ENCODE assay signal across 8 mouse cellular contexts in the genomic region with DNA sequence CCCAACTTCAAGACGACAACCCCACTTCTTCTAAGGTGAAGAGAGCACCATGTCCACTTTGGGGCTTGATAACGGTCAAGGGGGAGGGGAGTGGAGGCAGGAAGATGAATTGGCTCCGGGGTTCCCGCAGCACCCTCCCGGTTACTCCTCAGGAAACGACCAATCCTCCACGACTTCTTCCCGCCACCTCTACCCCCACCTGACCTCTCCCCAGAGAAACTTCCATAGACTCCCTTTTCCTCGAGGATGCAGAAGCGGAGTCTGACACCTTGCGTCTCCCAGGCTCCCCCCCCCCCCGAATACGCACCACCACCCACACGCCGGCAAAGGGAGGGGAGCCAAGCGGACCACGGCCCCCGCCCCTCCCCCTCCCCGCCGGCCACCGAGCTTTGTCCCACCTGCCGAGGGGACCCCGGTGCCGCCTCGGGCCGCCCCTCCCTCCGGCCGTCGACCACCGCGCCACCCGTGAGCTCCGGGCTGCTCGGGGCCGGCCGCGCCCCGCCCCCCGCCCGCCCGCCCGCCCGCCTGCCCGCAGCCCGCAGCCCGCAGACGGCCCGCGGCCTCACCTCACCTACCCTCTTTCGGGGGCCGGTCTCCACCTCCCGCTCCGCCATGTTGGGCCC. TPM values are rescaled to one million over a fixed set of nuclear protein-coding genes. Genes with fewer than 3 reads are reported as not detected.
A peak's percentile ranks its signal among the peaks of the same experiment; 100 is the strongest.
DNase-seq lines count a peak whose midpoint lies in the region; ATAC-seq and TF ChIP-seq lines count a peak whose summit lies in the region.

No protein-coding gene starts in this region.

- peak overlapping the region; percentile 100 for H3K27ac ChIP-seq in forebrain, embryonic 10.5 days
- peak overlapping the region; percentile 97 for H3K27ac ChIP-seq in hindbrain, embryonic 11.5 days (ENCODE audit: low read depth, low read length)
- H3K27ac ChIP-seq in limb, embryonic 12.5 days, result peak overlapping the region; percentile 99
- peak overlapping the region; percentile 98 for H3K27ac ChIP-seq in midbrain, embryonic 11.5 days (ENCODE audit: low read depth, low read length)
- H3K27ac ChIP-seq in testis, adult 2 months (ENCODE audit: control insufficient read depth, insufficient read depth, low read depth, low read length), result peak overlapping the region; percentile 87

- peak; percentile 90 for DNase-seq in heart, adult 11 months
- no peak for DNase-seq in heart, postnatal 25 days (ENCODE audit: low spot score)
- peak; percentile 40 for DNase-seq in brain, adult 2 months (ENCODE audit: low read depth, low spot score)
- peak; percentile 44 for DNase-seq in forebrain, embryonic 10.5 days (ENCODE audit: extremely low spot score, low spot score)
- peak; percentile 58 for DNase-seq in hindbrain, embryonic 11.5 days (ENCODE audit: low spot score)
- peak; percentile 93 for DNase-seq in midbrain, embryonic 11.5 days (ENCODE audit: low spot score, missing footprints)

- H3K4me1 ChIP-seq in forebrain, embryonic 10.5 days, result peaks cover 14% of the 10 kb centered on the region
- H3K4me1 ChIP-seq in hindbrain, embryonic 11.5 days (replicated peaks; ENCODE audit: control insufficient read depth, insufficient read depth, low read length), result no peaks in the 10 kb centered on the region
- H3K4me1 ChIP-seq in limb, embryonic 12.5 days (replicated peaks), result peaks cover 5% of the 10 kb centered on the region
- peaks cover 4% of the 10 kb centered on the region; the same call in 1 of the 2 replicates for H3K4me1 ChIP-seq in midbrain, embryonic 11.5 days (ENCODE audit: control insufficient read depth, insufficient read depth, low read length)
- no peaks in the 10 kb centered on the region; the same call in 1 of the 2 replicates for H3K4me1 ChIP-seq in testis, adult 2 months (ENCODE audit: control insufficient read depth, insufficient read depth, low read length)

- TF ChIP-seq POLR2A in testis, adult 2 months (IDR thresholded peaks at IDR 0.05; ENCODE audit: control insufficient read depth, low read depth, low read length), result no peak; the same call in 1 of the 2 replicates

- peak; percentile 43 for ATAC-seq in hindbrain, embryonic 11.5 days (ENCODE audit: low FRiP score)
- ATAC-seq in limb, embryonic 12.5 days (ENCODE audit: insufficient number of reproducible peaks, insufficient read depth, low FRiP score, low TSS enrichment, low read depth), result peak; percentile 13; the same call in 1 of the 2 replicates
- ATAC-seq in midbrain, embryonic 11.5 days (ENCODE audit: low FRiP score), result peak; percentile 78

- peaks cover 11% of the 10 kb centered on the region for H3K36me3 ChIP-seq in forebrain, embryonic 10.5 days (replicated peaks)
- no peaks in the 10 kb centered on the region for H3K36me3 ChIP-seq in hindbrain, embryonic 11.5 days (ENCODE audit: control insufficient read depth, insufficient read depth, low read length)
- H3K36me3 ChIP-seq in limb, embryonic 12.5 days, result peaks cover 7% of the 10 kb centered on the region; the same call in 1 of the 2 replicates
- H3K36me3 ChIP-seq in midbrain, embryonic 11.5 days (ENCODE audit: control insufficient read depth, insufficient read depth, low read length), result no peaks in the 10 kb centered on the region
- H3K36me3 ChIP-seq in testis, adult 2 months (ENCODE audit: control insufficient read depth, insufficient read depth, low read length), result no peaks in the 10 kb centered on the region

- no peak for TF ChIP-seq CTCF in testis, adult 2 months (IDR thresholded peaks at IDR 0.05; ENCODE audit: control insufficient read depth, insufficient read depth, insufficient replicate concordance, low read depth, low read length)

- intact Hi-C loops in heart, postnatal 25 days (cut with DNase I), result loop anchor here (5.0 to 10.0 kb wide), 3 partner anchors 50 to 213 kb away; partner anchors contain the start of genes AU040320, Ncdn and Zmym6

- H3K4me3 ChIP-seq in forebrain, embryonic 10.5 days, result peak overlapping the region; percentile 98
- H3K4me3 ChIP-seq in hindbrain, embryonic 11.5 days (ENCODE audit: low read depth, low read length), result peak overlapping the region; percentile 82
- H3K4me3 ChIP-seq in limb, embryonic 12.5 days (replicated peaks), result peak overlapping the region; percentile 95
- H3K4me3 ChIP-seq in midbrain, embryonic 11.5 days (ENCODE audit: low read depth, low read length), result peak overlapping the region; percentile 99
- H3K4me3 ChIP-seq in testis, adult 2 months (ENCODE audit: control insufficient read depth, low read depth, low read length), result peak overlapping the region; percentile 91

- H3K9me3 ChIP-seq in forebrain, embryonic 10.5 days, result no peaks in the 10 kb centered on the region
- no peaks in the 10 kb centered on the region for H3K9me3 ChIP-seq in hindbrain, embryonic 11.5 days (ENCODE audit: control insufficient read depth, low read length)
- no peaks in the 10 kb centered on the region for H3K9me3 ChIP-seq in limb, embryonic 12.5 days
- H3K9me3 ChIP-seq in midbrain, embryonic 11.5 days (ENCODE audit: control insufficient read depth, low read length), result no peaks in the 10 kb centered on the region

- peak overlapping the region; percentile 93 for H3K9ac ChIP-seq in hindbrain, embryonic 11.5 days (ENCODE audit: low read depth, low read length)
- H3K9ac ChIP-seq in limb, embryonic 12.5 days (replicated peaks), result peak overlapping the region; percentile 99
- peak overlapping the region; percentile 99 for H3K9ac ChIP-seq in midbrain, embryonic 11.5 days (ENCODE audit: low read length)

- under 1% methylated on average over 28 of the region's 53 CpGs for WGBS in forebrain, embryonic 10.5 days
- WGBS in hindbrain, embryonic 11.5 days, result 3% methylated on average over 14 of the region's 53 CpGs
- WGBS in limb, embryonic 12.5 days, result under 1% methylated on average over 16 of the region's 53 CpGs
- WGBS in midbrain, embryonic 11.5 days, result under 1% methylated on average over 20 of the region's 53 CpGs

- H3K4me2 ChIP-seq in hindbrain, embryonic 11.5 days (replicated peaks; ENCODE audit: low read depth, low read length), result peak overlapping the region; percentile 62
- peak overlapping the region; percentile 61 for H3K4me2 ChIP-seq in limb, embryonic 12.5 days
- H3K4me2 ChIP-seq in midbrain, embryonic 11.5 days, result peak overlapping the region; percentile 64

- no peaks in the 10 kb centered on the region for H3K27me3 ChIP-seq in forebrain, embryonic 10.5 days (ENCODE audit: poor library complexity, severe bottlenecking)
- no peaks in the 10 kb centered on the region for H3K27me3 ChIP-seq in hindbrain, embryonic 11.5 days (ENCODE audit: control insufficient read depth, insufficient read depth, low read length)
- H3K27me3 ChIP-seq in limb, embryonic 12.5 days, result no peaks in the 10 kb centered on the region
- H3K27me3 ChIP-seq in midbrain, embryonic 11.5 days (ENCODE audit: control insufficient read depth, insufficient read depth, low read length), result no peaks in the 10 kb centered on the region
- H3K27me3 ChIP-seq in testis, adult 2 months (ENCODE audit: control insufficient read depth, insufficient read depth, low read length), result no peaks in the 10 kb centered on the region

RNA-seq across cellular contexts. Expression of gene Zmym4, which starts 0.6 kb away (rescaled TPM):
- 10 to 100 TPM; 16.4 to 21.5 TPM for total RNA-seq in heart, postnatal 25 days (2021)
- polyA plus RNA-seq in forebrain, embryonic 10.5 days (2016; fragmentation: Nextera tagmentation; extraction: Ambion mirVana), result 26.2 and 29.9 TPM in 2 replicates
- polyA plus RNA-seq in hindbrain, embryonic 11.5 days (2014; fragmentation: Nextera tagmentation; extraction: Ambion mirVana), result 25.2 and 38.8 TPM in 2 replicates
- polyA plus RNA-seq in limb, embryonic 12.5 days (2016; fragmentation: Nextera tagmentation; extraction: Ambion mirVana), result 34.3 and 39.3 TPM in 2 replicates
- polyA plus RNA-seq in midbrain, embryonic 11.5 days (2014; fragmentation: Nextera tagmentation; extraction: Ambion mirVana), result 29.8 and 31.6 TPM in 2 replicates
- polyA plus RNA-seq in testis, adult 2 months (2012; rRNA removed), result 17.1 and 17.3 TPM in 2 replicates

RNA-seq across cellular contexts. Expression of gene Sfpq, which starts 53.8 kb away (rescaled TPM):
- 10 to 100 TPM; 81.5 to 86.2 TPM for total RNA-seq in heart, postnatal 25 days (2021)
- 107 and 110 TPM in 2 replicates for polyA plus RNA-seq in forebrain, embryonic 10.5 days (2016; fragmentation: Nextera tagmentation; extraction: Ambion mirVana)
- 170 and 176 TPM in 2 replicates for polyA plus RNA-seq in hindbrain, embryonic 11.5 days (2014; fragmentation: Nextera tagmentation; extraction: Ambion mirVana)
- polyA plus RNA-seq in limb, embryonic 12.5 days (2016; fragmentation: Nextera tagmentation; extraction: Ambion mirVana), result 179 and 183 TPM in 2 replicates
- 160 and 165 TPM in 2 replicates for polyA plus RNA-seq in midbrain, embryonic 11.5 days (2014; fragmentation: Nextera tagmentation; extraction: Ambion mirVana)
- polyA plus RNA-seq in testis, adult 2 months (2012; rRNA removed), result 20.6 and 24.5 TPM in 2 replicates

Comparison
In these comparisons a context has a peak if more than half of its experiments do, and no peak if none do; other contexts are left out.
1. ATAC-seq: peak in every context shown above with its lines; median percentile 78 in midbrain, embryonic 11.5 days; 43 in hindbrain, embryonic 11.5 days; 13 in limb, embryonic 12.5 days.